Mouse (Mus musculus): ENCODE measurements around the gene Med23.

DNA sequence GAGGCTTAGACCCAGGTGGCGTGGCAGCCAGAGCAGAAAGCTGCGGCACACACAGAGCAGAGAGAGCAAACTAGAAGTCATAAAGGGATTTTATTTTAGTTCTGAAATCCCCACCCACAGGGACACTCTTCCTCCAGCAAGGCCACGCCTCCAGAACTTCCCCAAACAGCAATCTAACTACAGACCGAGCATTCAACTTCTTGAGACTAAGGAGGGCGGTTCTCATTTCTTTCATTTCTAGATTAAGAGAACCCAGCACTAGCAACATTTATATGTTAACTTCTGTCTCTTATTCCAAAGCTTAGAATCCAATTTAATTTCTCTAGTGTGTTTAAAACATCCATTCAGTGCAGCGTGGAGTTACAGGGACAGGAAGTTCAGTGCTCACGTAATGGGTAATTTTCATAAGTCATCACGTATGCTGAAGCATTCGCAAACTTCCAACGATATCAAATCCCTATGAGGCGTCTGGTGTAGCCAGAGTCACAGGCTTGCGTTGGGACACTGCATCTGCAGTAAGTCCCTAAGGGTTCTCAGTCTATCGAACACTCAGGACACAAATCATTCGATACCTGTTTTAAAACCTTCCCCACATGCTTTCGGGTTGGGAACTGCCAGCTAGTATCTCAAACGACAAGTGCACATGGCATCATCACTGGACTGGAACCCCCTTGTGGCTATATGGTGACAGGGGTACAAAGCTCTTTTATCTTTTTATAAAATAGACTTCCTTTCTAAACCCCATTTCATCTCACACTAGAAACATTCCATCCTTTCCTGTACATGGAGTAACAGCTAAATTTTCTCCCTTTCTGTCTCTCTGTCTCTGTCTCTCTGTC lies 45.9 kb upstream of the Med23 start:
- TF ChIP-seq POLR2A (IDR thresholded peaks at IDR 0.05; ENCODE audit: insufficient read length, low read depth) (no peak), MAX (IDR thresholded peaks at IDR 0.05; ENCODE audit: low read depth) (no peak), USF1 (IDR thresholded peaks at IDR 0.05; ENCODE audit: low read depth) (no peak), CEBPB (IDR thresholded peaks at IDR 0.05; ENCODE audit: insufficient read depth, poor library complexity, severe bottlenecking) (no peak), MYOG (IDR thresholded peaks at IDR 0.05; ENCODE audit: control insufficient read depth in 1 of 3, insufficient read depth in 1 of 3, insufficient read length in 2 of 3, low read depth in 2 of 3) (no peak), MYOD1 (IDR thresholded peaks at IDR 0.05; ENCODE audit: control insufficient read depth in 1 of 3, insufficient read length in 2 of 3, low read depth in 2 of 3) (no peak), E2F4 (IDR thresholded peaks at IDR 0.05; ENCODE audit: insufficient read depth) (no peak), REST (IDR thresholded peaks at IDR 0.05; ENCODE audit: insufficient read depth, insufficient read length) (no peak), TCF3 (IDR thresholded peaks at IDR 0.05; ENCODE audit: insufficient read length, low read depth) (no peak), POLR2AphosphoS2 (IDR thresholded peaks at IDR 0.05; ENCODE audit: insufficient read length, low read depth) (no peak), SRF (IDR thresholded peaks at IDR 0.05; ENCODE audit: control insufficient read depth, insufficient read length, low read depth) (no peak)

All from myocyte (in vitro differentiated cells).